Mouse (Mus musculus): ENCODE data around the gene Mgmt. TPM values are rescaled to one million over a fixed set of nuclear protein-coding genes. Genes with fewer than 3 reads are reported as not detected.

Mgmt gene
- total and polyA plus RNA-seq, 3 experiments = 5.2 to 10.8 (median 8.5) TPM

DNA sequence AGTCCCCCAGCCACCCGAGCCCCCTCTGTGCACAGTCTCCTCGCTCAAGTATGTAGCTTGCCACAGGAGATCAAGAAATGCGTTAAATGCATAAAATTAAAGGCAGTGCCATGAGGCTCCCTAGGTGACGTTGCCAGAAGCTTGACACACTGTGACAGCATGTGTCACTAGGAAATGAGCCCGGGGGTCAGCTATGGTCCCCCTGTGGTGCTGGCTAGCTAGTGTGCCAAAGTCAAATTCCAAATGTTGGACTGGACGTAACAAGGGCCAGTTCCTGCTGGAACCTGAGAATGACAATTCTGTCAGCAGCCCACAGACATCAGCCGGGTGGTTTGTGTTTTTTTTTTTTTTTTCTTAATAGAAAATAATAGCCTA is 144.5 kb downstream of the Mgmt start:
- no peaks in the 10 kb centered on the region for H3K79me2 ChIP-seq (replicated peaks; ENCODE audit: control insufficient read depth, extremely low read depth, insufficient read depth, poor library complexity, severe bottlenecking)
- no peak overlapping the region for H3K4me2 ChIP-seq (ENCODE audit: insufficient read depth, low read depth, poor library complexity, severe bottlenecking)
- H3K27ac ChIP-seq (ENCODE audit: insufficient read depth, low read depth) = no peak overlapping the region
- TF ChIP-seq HCFC1 (IDR thresholded peaks at IDR 0.05; ENCODE audit: low read depth, low read length) (no peak), ZNF384 (IDR thresholded peaks at IDR 0.05; ENCODE audit: low read depth, low read length) (no peak), TCF12 (IDR thresholded peaks at IDR 0.05; ENCODE audit: low read depth, low read length) (no peak)
- H3K9me3 ChIP-seq (replicated peaks; ENCODE audit: low read length) = no peaks in the 10 kb centered on the region
- in situ Hi-C loops (cut with MboI; ENCODE audit: low pct_ligation_motif_present, low pct_unique_long_range_greater_than_20kb, low sequenced_read_pairs) = no loop called here
- no peak overlapping the region for H3K4me3 ChIP-seq (replicated peaks in 1 of 3; ENCODE audit: low read depth in 2 of 3, low read length in 2 of 3, poor library complexity in 1 of 3)
- peaks cover 0 to 6% of the 10 kb centered on the region in 2 experiments for H3K36me3 ChIP-seq (replicated peaks in 1 of 2; ENCODE audit: control insufficient read depth in 1 of 2, insufficient read depth in 1 of 2, low read length in 1 of 2)
- no peak for DNase-seq (ENCODE audit: extremely low read depth)
- no peak overlapping the region for H3K9ac ChIP-seq (ENCODE audit: insufficient read depth, low read depth)
- H3K27me3 ChIP-seq (replicated peaks) = no peaks in the 10 kb centered on the region
- peaks cover 15 to 41% of the 10 kb centered on the region in 2 experiments for H3K4me1 ChIP-seq (ENCODE audit: control insufficient read depth in 1 of 2, insufficient read depth in 2 of 2)
- dilution Hi-C loops (cut with MboI; ENCODE audit: extremely low pct_ligation_motif_present, extremely low pct_unique_long_range_greater_than_20kb, low sequenced_read_pairs) = no loop called here

DNA sequence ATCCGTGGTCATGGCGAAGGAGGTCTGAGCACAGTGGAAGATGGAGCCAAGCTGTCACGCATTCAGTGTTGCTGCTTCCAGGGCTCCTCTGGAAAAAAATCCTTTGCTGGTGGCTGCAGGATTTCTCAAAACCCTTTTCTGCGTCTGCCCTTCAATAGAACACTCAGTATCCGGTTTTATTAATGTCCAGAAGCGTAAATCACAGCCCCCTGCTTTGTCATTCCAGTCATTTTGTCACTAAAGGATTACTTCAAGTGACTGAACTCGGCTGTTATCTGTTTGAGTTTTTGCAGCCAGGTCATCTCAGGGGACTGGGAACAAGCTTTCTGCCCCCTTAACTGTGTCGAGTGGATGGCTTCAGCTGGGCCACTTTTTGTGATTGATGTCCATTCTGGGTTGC is 146.2 kb downstream of the Mgmt start:
- Histone ChIP-seq H3K4me2 (ENCODE audit: insufficient read depth, low read depth, poor library complexity, severe bottlenecking) (no peak overlapping the region), H3K27me3 (replicated peaks) (no peaks in the 10 kb centered on the region), H3K4me1 (ENCODE audit: control insufficient read depth in 1 of 2, insufficient read depth in 2 of 2) (peaks cover 12 to 30% of the 10 kb centered on the region in 2 experiments), H3K4me3 (replicated peaks in 1 of 3; ENCODE audit: low read depth in 2 of 3, low read length in 2 of 3, poor library complexity in 1 of 3) (no peak overlapping the region), H3K36me3 (replicated peaks in 1 of 2; ENCODE audit: control insufficient read depth in 1 of 2, insufficient read depth in 1 of 2, low read length in 1 of 2) (peaks cover 0 to 6% of the 10 kb centered on the region in 2 experiments), H3K9me3 (replicated peaks; ENCODE audit: low read length) (no peaks in the 10 kb centered on the region), H3K79me2 (replicated peaks; ENCODE audit: control insufficient read depth, extremely low read depth, insufficient read depth, poor library complexity, severe bottlenecking) (no peaks in the 10 kb centered on the region), H3K9ac (ENCODE audit: insufficient read depth, low read depth) (no peak overlapping the region), H3K27ac (ENCODE audit: insufficient read depth, low read depth) (no peak overlapping the region)
- no peak for TF ChIP-seq MAFK (IDR thresholded peaks at IDR 0.05; ENCODE audit: insufficient replicate concordance, low read length)
- TF ChIP-seq SMC3 (IDR thresholded peaks at IDR 0.05; ENCODE audit: low read depth, low read length) = no peak
- TF ChIP-seq ZKSCAN1 (IDR thresholded peaks at IDR 0.05; ENCODE audit: borderline replicate concordance, low read depth, low read length) = no peak
- TF ChIP-seq ETS1 (conservative IDR thresholded peaks at IDR 0.05; ENCODE audit: low read depth, low read length) = no peak
- TF ChIP-seq GABPA (IDR thresholded peaks at IDR 0.05; ENCODE audit: insufficient replicate concordance, low read depth, low read length) = no peak
- TF ChIP-seq MXI1 (IDR thresholded peaks at IDR 0.05; ENCODE audit: low read depth, low read length) = no peak
- no peak for TF ChIP-seq NRF1 (IDR thresholded peaks at IDR 0.05; ENCODE audit: low read depth, low read length)
- no peak for TF ChIP-seq MEF2A (IDR thresholded peaks at IDR 0.05; ENCODE audit: borderline replicate concordance, low read depth, low read length)
- TF ChIP-seq PAX5 (IDR thresholded peaks at IDR 0.05; ENCODE audit: low read length) = no peak
- TF ChIP-seq MAZ (IDR thresholded peaks at IDR 0.05; ENCODE audit: low read depth, low read length) = no peak
- TF ChIP-seq TCF12 (IDR thresholded peaks at IDR 0.05; ENCODE audit: low read depth, low read length) = no peak
- in situ Hi-C loops (cut with MboI; ENCODE audit: low pct_ligation_motif_present, low pct_unique_long_range_greater_than_20kb, low sequenced_read_pairs) = no loop called here
- no peak for DNase-seq (ENCODE audit: extremely low read depth)
- dilution Hi-C loops (cut with MboI; ENCODE audit: extremely low pct_ligation_motif_present, extremely low pct_unique_long_range_greater_than_20kb, low sequenced_read_pairs) = no loop called here

DNA sequence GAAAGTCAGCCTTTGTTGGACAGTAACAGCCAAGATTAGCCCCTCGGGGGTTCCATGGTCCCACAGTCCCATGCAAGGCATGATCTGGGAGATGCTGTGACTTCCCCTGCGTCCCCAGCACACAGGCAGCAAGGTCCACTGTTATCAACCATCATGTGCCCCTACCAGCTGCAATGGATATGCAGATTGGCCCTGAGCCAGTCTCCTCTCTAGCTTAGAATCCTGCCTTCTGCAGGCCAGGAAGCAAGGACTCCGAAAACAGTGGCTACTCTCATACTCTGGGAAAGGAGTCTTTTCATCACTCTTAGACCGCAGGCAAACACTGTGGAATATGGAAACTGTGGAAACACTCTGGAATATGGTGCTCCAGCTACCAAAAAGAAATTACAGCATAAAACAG is 152.5 kb downstream of the Mgmt start:
- Histone ChIP-seq H3K4me1 (ENCODE audit: control insufficient read depth in 1 of 2, insufficient read depth in 2 of 2) (peaks cover 0 to 20% of the 10 kb centered on the region in 2 experiments; a peak in 2 of 4 replicates), H3K9me3 (replicated peaks; ENCODE audit: low read length) (no peaks in the 10 kb centered on the region), H3K27me3 (replicated peaks) (no peaks in the 10 kb centered on the region), H3K4me2 (ENCODE audit: insufficient read depth, low read depth, poor library complexity, severe bottlenecking) (no peak overlapping the region), H3K79me2 (replicated peaks; ENCODE audit: control insufficient read depth, extremely low read depth, insufficient read depth, poor library complexity, severe bottlenecking) (no peaks in the 10 kb centered on the region), H3K4me3 (replicated peaks in 1 of 3; ENCODE audit: low read depth in 2 of 3, low read length in 2 of 3, poor library complexity in 1 of 3) (no peak overlapping the region), H3K27ac (ENCODE audit: insufficient read depth, low read depth) (no peak overlapping the region), H3K36me3 (replicated peaks in 1 of 2; ENCODE audit: control insufficient read depth in 1 of 2, insufficient read depth in 1 of 2, low read length in 1 of 2) (peaks cover 0 to 6% of the 10 kb centered on the region in 2 experiments), H3K9ac (ENCODE audit: insufficient read depth, low read depth) (no peak overlapping the region)
- in situ Hi-C loops (cut with MboI; ENCODE audit: low pct_ligation_motif_present, low pct_unique_long_range_greater_than_20kb, low sequenced_read_pairs) = no loop called here
- TF ChIP-seq KAT2A (IDR thresholded peaks at IDR 0.05; ENCODE audit: insufficient replicate concordance, low read length) (no peak), POLR2AphosphoS2 (IDR thresholded peaks at IDR 0.05; ENCODE audit: low read depth, low read length) (no peak), MEF2A (IDR thresholded peaks at IDR 0.05; ENCODE audit: borderline replicate concordance, low read depth, low read length) (no peak), UBTF (IDR thresholded peaks at IDR 0.05; ENCODE audit: low read depth, low read length) (no peak), CTCF (conservative IDR thresholded peaks at IDR 0.05 in 1 of 2, IDR thresholded peaks at IDR 0.05 in 1 of 2; ENCODE audit: low read depth in 2 of 2, low read length in 2 of 2) (no peak), POLR2A (IDR thresholded peaks at IDR 0.05; ENCODE audit: low read depth, low read length) (no peak), NRF1 (IDR thresholded peaks at IDR 0.05; ENCODE audit: low read depth, low read length) (no peak), BHLHE40 (IDR thresholded peaks at IDR 0.05; ENCODE audit: low read depth, low read length) (no peak), ZMIZ1 (IDR thresholded peaks at IDR 0.05; ENCODE audit: low read depth, low read length) (no peak), ZNF384 (IDR thresholded peaks at IDR 0.05; ENCODE audit: low read depth, low read length) (no peak), CHD2 (IDR thresholded peaks at IDR 0.05; ENCODE audit: low read length) (no peak), ZC3H11A (IDR thresholded peaks at IDR 0.05; ENCODE audit: low read depth, low read length) (no peak), PAX5 (IDR thresholded peaks at IDR 0.05; ENCODE audit: low read length) (no peak), MAFK (IDR thresholded peaks at IDR 0.05; ENCODE audit: insufficient replicate concordance, low read length) (no peak), JUND (conservative IDR thresholded peaks at IDR 0.05; ENCODE audit: low read depth, low read length) (no peak), RAD21 (IDR thresholded peaks at IDR 0.05; ENCODE audit: low read depth, low read length) (no peak), CHD1 (IDR thresholded peaks at IDR 0.05; ENCODE audit: low read depth, low read length) (no peak), NELFE (IDR thresholded peaks at IDR 0.05; ENCODE audit: low read depth, low read length) (no peak)
- no peak for DNase-seq (ENCODE audit: extremely low read depth)
- dilution Hi-C loops (cut with MboI; ENCODE audit: extremely low pct_ligation_motif_present, extremely low pct_unique_long_range_greater_than_20kb, low sequenced_read_pairs) = no loop called here

All from CH12.LX (cell line).